Mouse (Mus musculus): ENCODE data around the gene Ubxn2a. TPM values are rescaled to one million over a fixed set of nuclear protein-coding genes. Genes with fewer than 3 reads are reported as not detected.
"Not testable (repeated sequence)": the region's sequence is repeated elsewhere in the genome, so short reads cannot be mapped to it uniquely, and the experiment has no call there.

Gene Ubxn2a
- 10 to 100 TPM in 1 of 2 experiments, 1 to 10 TPM in 1; 8.5 to 12.3 TPM for polyA plus RNA-seq (2017; shearing (Covaris generic))

- ATAC-seq = peak; percentile 90
Measured at GRCm38 (mm10) chr12:4906951-4907906, at the start of gene Ubxn2a. TSS of gene Ubxn2a (minus strand) at chr12:4907705.

- no peak for ATAC-seq
Measured at GRCm38 (mm10) chr12:4953156-4953555, 45.7 kb upstream of the Ubxn2a start.

GRCm38 (mm10) chr12:4952272-4952671 is 44.8 kb upstream of the Ubxn2a start:
- no peak for ATAC-seq

GRCm38 (mm10) chr12:4930820-4931548 is 23.5 kb upstream of the Ubxn2a start:
- ATAC-seq = peak; percentile 11

- no peak for ATAC-seq
Measured at GRCm38 (mm10) chr12:4928197-4928596, 20.7 kb upstream of the Ubxn2a start.

GRCm38 (mm10) chr12:4917805-4918591 is 10.5 kb upstream of the Ubxn2a start:
- peak; percentile 65 for ATAC-seq

- ATAC-seq = peak; percentile 85
Measured at GRCm38 (mm10) chr12:4916994-4917804, 9.7 kb upstream of the Ubxn2a start, which contains the start of gene Atad2b. TSS of gene Atad2b (plus strand) at chr12:4917353.

- no peak for ATAC-seq
Measured at GRCm38 (mm10) chr12:4914944-4915343, 7.4 kb upstream of the Ubxn2a start.

- no peak for ATAC-seq
Measured at GRCm38 (mm10) chr12:4914441-4914840, 6.9 kb upstream of the Ubxn2a start.

- ATAC-seq = no peak
Measured at GRCm38 (mm10) chr12:4911716-4912115, 4.2 kb upstream of the Ubxn2a start.

GRCm38 (mm10) chr12:4910496-4910895 is 3.0 kb upstream of the Ubxn2a start:
- not testable (repeated sequence) for ATAC-seq

GRCm38 (mm10) chr12:4908391-4908790 is 886 bp upstream of the Ubxn2a start:
- no peak for ATAC-seq

- no peak for ATAC-seq
Measured at GRCm38 (mm10) chr12:4906476-4906875, 1.0 kb downstream of the Ubxn2a start.

GRCm38 (mm10) chr12:4905946-4906345 is 1.6 kb downstream of the Ubxn2a start:
- no peak for ATAC-seq

GRCm38 (mm10) chr12:4898024-4898423 is 9.5 kb downstream of the Ubxn2a start:
- ATAC-seq = no peak

- no peak for ATAC-seq
Measured at GRCm38 (mm10) chr12:4889891-4890290, 17.6 kb downstream of the Ubxn2a start.

GRCm38 (mm10) chr12:4889251-4889650 is 18.3 kb downstream of the Ubxn2a start:
- ATAC-seq = no peak

- no peak for ATAC-seq
Measured at GRCm38 (mm10) chr12:4888739-4889138, 18.8 kb downstream of the Ubxn2a start.

GRCm38 (mm10) chr12:4886581-4886980 is 20.9 kb downstream of the Ubxn2a start:
- not testable (repeated sequence) for ATAC-seq

GRCm38 (mm10) chr12:4885062-4885461 is 22.4 kb downstream of the Ubxn2a start:
- no peak for ATAC-seq

- ATAC-seq = no peak
Measured at GRCm38 (mm10) chr12:4882086-4882485, 25.4 kb downstream of the Ubxn2a start.

GRCm38 (mm10) chr12:4879048-4879447 is 28.5 kb downstream of the Ubxn2a start:
- no peak for ATAC-seq

Measured in CD4-positive, CD25-positive, alpha-beta regulatory T cell, adult 4 months (primary cell).